Mouse (Mus musculus) neutrophil, adult 65 days (primary cell): Measurements from ENCODE around the gene Cck. TPM values are rescaled to one million over a fixed set of nuclear protein-coding genes. Genes with fewer than 3 reads are reported as not detected.

ENCODE experiments used
- total RNA-seq: library from RNA; stranded (reverse); gene quantifications from 2 replicates; pipeline ENCODE4 v1.2.4, GENCODE M21; 2023

The Cck gene
- total RNA-seq: not detected in 2 replicates

GRCm38 (mm10) chr9:121495529-121495928 lies at the start of gene Cck:
Gene Cck, minus strand, starts transcription at chr9:121495694.

Other genes starting within 250 kb of the Cck start
- gene Ulk4, start 218.5 kb downstream of the Cck start, total RNA-seq: 0.20 and 0.76 TPM in 2 replicates
- gene Trak1, start 198.2 kb downstream of the Cck start, total RNA-seq: 50.0 and 60.1 TPM in 2 replicates
- gene Lyzl4, start 146.4 kb upstream of the Cck start, total RNA-seq: not detected in 2 replicates
- 0.18 and 1.1 TPM in 2 replicates for gene Vipr1, start 147.0 kb upstream of the Cck start, total RNA-seq
- 35.5 and 40.5 TPM in 2 replicates for gene Sec22c, start 209.8 kb upstream of the Cck start, total RNA-seq
- gene Ss18l2, start 214.6 kb upstream of the Cck start, total RNA-seq: 18.0 and 18.3 TPM in 2 replicates
- 270 and 434 TPM in 2 replicates for gene Nktr, start 223.5 kb upstream of the Cck start, total RNA-seq